Mouse (Mus musculus) cerebellum, adult 8-10 months (tissue): Measurements from ENCODE around the gene Lcn11.
"Not testable (repeated sequence)": the region's sequence is repeated elsewhere in the genome, so short reads cannot be mapped to it uniquely, and the experiment has no call there.

Experiments
- DNase-seq: peaks from one replicate; pipeline ENCODE4 v3.0.0; 2022

Lcn11 gene

GRCm38 (mm10) chr2:25776717-25777116, at the start of gene Lcn11:
Gene Lcn11, plus strand, starts transcription at chr2:25777017.
- DNase-seq: no peak

GRCm38 (mm10) chr2:25733199-25733930, 43.5 kb upstream of the Lcn11 start:
- no peak for DNase-seq

GRCm38 (mm10) chr2:25736709-25737108, 40.1 kb upstream of the Lcn11 start, which contains the start of gene Obp2b:
Gene Obp2b, plus strand, starts transcription at chr2:25737009.
- not testable (repeated sequence) for DNase-seq

- DNase-seq: no peak
These were observed 35.1 kb upstream of the Lcn11 start for GRCm38 (mm10) chr2:25741671-25742070.

GRCm38 (mm10) chr2:25754201-25754600, 22.6 kb upstream of the Lcn11 start:
- no peak for DNase-seq

GRCm38 (mm10) chr2:25758064-25758625, 18.7 kb upstream of the Lcn11 start:
- DNase-seq: no peak

- DNase-seq: no peak
These were observed 11.5 kb upstream of the Lcn11 start, which contains the start of gene Lcn3 for GRCm38 (mm10) chr2:25765269-25765668. Gene Lcn3, plus strand, starts transcription at chr2:25765569.

GRCm38 (mm10) chr2:25767764-25768163, 9.1 kb upstream of the Lcn11 start:
- no peak for DNase-seq

GRCm38 (mm10) chr2:25773507-25773906, 3.3 kb upstream of the Lcn11 start:
- no peak for DNase-seq

GRCm38 (mm10) chr2:25774640-25775039, 2.2 kb upstream of the Lcn11 start:
- no peak for DNase-seq

- DNase-seq: no peak
These were observed 826 bp upstream of the Lcn11 start for GRCm38 (mm10) chr2:25775991-25776390.

GRCm38 (mm10) chr2:25779076-25779475, 2.3 kb downstream of the Lcn11 start:
- no peak for DNase-seq

GRCm38 (mm10) chr2:25780921-25781320, 4.1 kb downstream of the Lcn11 start:
- DNase-seq: peak; percentile 17

GRCm38 (mm10) chr2:25781957-25782356, 5.1 kb downstream of the Lcn11 start, which contains the start of gene Gm13539:
Gene Gm13539, plus strand, starts transcription at chr2:25782257.
- DNase-seq: no peak

GRCm38 (mm10) chr2:25785573-25786322, 8.9 kb downstream of the Lcn11 start:
- no peak for DNase-seq

- no peak for DNase-seq
These were observed 12.3 kb downstream of the Lcn11 start for GRCm38 (mm10) chr2:25789092-25789491.

- no peak for DNase-seq
These were observed 20.8 kb downstream of the Lcn11 start for GRCm38 (mm10) chr2:25797635-25798034.

- no peak for DNase-seq
These were observed 21.2 kb downstream of the Lcn11 start for GRCm38 (mm10) chr2:25798065-25798464.

- no peak for DNase-seq
These were observed 34.9 kb downstream of the Lcn11 start for GRCm38 (mm10) chr2:25811711-25812110.

GRCm38 (mm10) chr2:25813364-25813763, 36.5 kb downstream of the Lcn11 start:
- DNase-seq: no peak

GRCm38 (mm10) chr2:25815748-25816147, 38.9 kb downstream of the Lcn11 start, which contains the start of gene Glt6d1:
Gene Glt6d1, minus strand, starts transcription at chr2:25815848.
- DNase-seq: not testable (repeated sequence)

- DNase-seq: no peak
These were observed 46.0 kb downstream of the Lcn11 start, which contains the start of gene Lcn9 for GRCm38 (mm10) chr2:25822806-25823205. Gene Lcn9, plus strand, starts transcription at chr2:25823153.

- no peak for DNase-seq
These were observed 47.9 kb downstream of the Lcn11 start for GRCm38 (mm10) chr2:25824751-25825150.
